Mouse (Mus musculus): ENCODE measurements around the gene Asic4.

DNA sequence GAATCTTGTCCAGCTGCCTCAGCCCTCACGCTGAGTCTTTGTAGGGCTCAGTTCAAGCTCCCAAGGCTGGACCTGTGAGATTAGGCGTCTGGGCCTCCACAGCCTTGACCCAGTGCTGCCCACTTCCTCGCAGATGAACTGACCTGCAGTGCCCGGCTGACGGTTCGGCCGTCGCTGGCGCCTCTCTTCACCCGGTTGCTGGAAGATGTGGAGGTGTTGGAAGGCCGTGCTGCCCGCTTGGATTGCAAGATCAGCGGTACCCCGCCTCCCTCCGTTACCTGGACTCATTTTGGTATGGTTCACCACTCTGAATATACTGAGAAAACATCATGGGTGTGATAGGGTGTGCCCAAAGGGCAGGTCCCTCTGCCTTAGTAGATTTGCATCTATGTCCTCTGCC is 44.1 kb upstream of the Asic4 start:
- TF ChIP-seq POLR2A (IDR thresholded peaks at IDR 0.05; ENCODE audit: low read depth, low read length), result no peak
- no peak for TF ChIP-seq CTCF (conservative IDR thresholded peaks at IDR 0.05; ENCODE audit: insufficient read depth, insufficient read length, low read depth, low read length)

All from kidney, adult 2 months (tissue).